Mouse (Mus musculus) midbrain, embryonic 12.5 days (tissue): Measurements from ENCODE around the gene Gtf3c3. TPM values are rescaled to one million over a fixed set of nuclear protein-coding genes. Genes with fewer than 3 reads are reported as not detected.

Experiments
- ATAC-seq: fragments of 200-750 bp; cut with Nextera tagmentation; 2 replicates; pipeline ENCODE4 v1.8.0; 2017; ENCODE audit warnings: low read depth, moderate TSS enrichment, moderate library complexity; ENCODE audit not compliant: low FRiP score
- H3K27ac ChIP-seq: fragments of 300-500 bp; sonication (generic); replicated peaks from 2 replicates; pipeline ENCODE4 v1.5.1; 2016; ENCODE audit warnings: mild to moderate bottlenecking
- H3K27me3 ChIP-seq: fragments of 300-500 bp; sonication (generic); 2 replicates; pipeline ENCODE4 v1.6.1; 2016; ENCODE audit warnings: mild to moderate bottlenecking
- H3K36me3 ChIP-seq: fragments of 300-500 bp; sonication (generic); 2 replicates; pipeline ENCODE4 v1.6.1; 2016
- H3K4me1 ChIP-seq: fragments of 300-500 bp; sonication (generic); 2 replicates; pipeline ENCODE4 v1.6.1; 2016
- H3K4me2 ChIP-seq: fragments of 300-500 bp; sonication (generic); replicated peaks from 2 replicates; pipeline ENCODE4 v1.6.1; 2016; ENCODE audit warnings: mild to moderate bottlenecking, moderate library complexity
- H3K4me3 ChIP-seq: fragments of 300-500 bp; sonication (generic); 2 replicates; pipeline ENCODE4 v1.5.1; 2016; ENCODE audit warnings: mild to moderate bottlenecking
- H3K9ac ChIP-seq: fragments of 300-500 bp; sonication (generic); replicated peaks from 2 replicates; pipeline ENCODE4 v1.6.1; 2016; ENCODE audit warnings: mild to moderate bottlenecking, moderate library complexity
- H3K9me3 ChIP-seq: fragments of 300-500 bp; sonication (generic); 2 replicates; pipeline ENCODE4 v1.6.1; 2016; ENCODE audit warnings: mild to moderate bottlenecking
- WGBS: fragments of 180-500 bp; shearing (Covaris S2); methylation state at CpG from one replicate; pipeline ENCODE4 v1.1.7; 2016; 5-methylcytosine and 5-hydroxymethylcytosine counted together
- polyA plus RNA-seq: library from polyadenylated mRNA; unstranded; fragments of >200 nt; fragmentation: Nextera tagmentation; extraction: Ambion mirVana; gene quantifications from 2 replicates; pipeline ENCODE4 v1.2.1, GENCODE M21; 2016

The Gtf3c3 gene
- 31.6 and 34.5 TPM in 2 replicates for polyA plus RNA-seq

GRCm38 (mm10) chr1:54438340-54439079 lies at the start of gene Gtf3c3:
TSS of gene Gtf3c3 (minus strand) at chr1:54438971.
- ATAC-seq, result peak; percentile 99
- WGBS, result 3% methylated on average over 39 of the region's 39 CpGs
- Histone ChIP-seq H3K36me3 (peaks cover 3% of the 10 kb centered on the region), H3K27ac (no peak within 1 kb of the TSS), H3K9me3 (no peaks in the 10 kb centered on the region), H3K9ac (peak within 1 kb of the TSS; percentile 72), H3K27me3 (no peaks in the 10 kb centered on the region), H3K4me3 (peak within 1 kb of the TSS; percentile 58), H3K4me2 (peak within 1 kb of the TSS; percentile 79), H3K4me1 (peaks cover 6% of the 10 kb centered on the region; the same call in 1 of the 2 replicates)

GRCm38 (mm10) chr1:54484744-54485420 lies 46.1 kb upstream of the Gtf3c3 start:
- peaks cover 42% of the 10 kb centered on the region for H3K36me3 ChIP-seq
- WGBS, result 66% methylated on average over 3 of the region's 3 CpGs
- H3K4me3 ChIP-seq, result no peak overlapping the region
- no peaks in the 10 kb centered on the region for H3K27me3 ChIP-seq
- H3K4me2 ChIP-seq, result no peak overlapping the region
- no peaks in the 10 kb centered on the region for H3K4me1 ChIP-seq
- no peak overlapping the region for H3K27ac ChIP-seq
- peak; percentile 86 for ATAC-seq
- H3K9ac ChIP-seq, result no peak overlapping the region
- no peaks in the 10 kb centered on the region for H3K9me3 ChIP-seq

- H3K36me3 ChIP-seq, result peaks cover 32% of the 10 kb centered on the region
- H3K27me3 ChIP-seq, result no peaks in the 10 kb centered on the region
- no peak overlapping the region for H3K4me3 ChIP-seq
- WGBS, result 93% methylated on average over 12 of the region's 12 CpGs
- H3K4me1 ChIP-seq, result no peaks in the 10 kb centered on the region
- no peak overlapping the region for H3K9ac ChIP-seq
- H3K4me2 ChIP-seq, result no peak overlapping the region
- H3K9me3 ChIP-seq, result no peaks in the 10 kb centered on the region
- no peak overlapping the region for H3K27ac ChIP-seq
- ATAC-seq, result no peak
Measured at GRCm38 (mm10) chr1:54480491-54480890, 41.7 kb upstream of the Gtf3c3 start.

GRCm38 (mm10) chr1:54468662-54469061 lies 29.9 kb upstream of the Gtf3c3 start:
- Histone ChIP-seq H3K4me2 (no peak overlapping the region), H3K27me3 (no peaks in the 10 kb centered on the region), H3K36me3 (no peaks in the 10 kb centered on the region), H3K27ac (no peak overlapping the region), H3K9ac (no peak overlapping the region), H3K9me3 (no peaks in the 10 kb centered on the region), H3K4me3 (no peak overlapping the region), H3K4me1 (no peaks in the 10 kb centered on the region)
- ATAC-seq, result no peak

GRCm38 (mm10) chr1:54467366-54467765 lies 28.6 kb upstream of the Gtf3c3 start:
- WGBS, result 94% methylated on average over 1 of the region's 1 CpGs
- Histone ChIP-seq H3K27me3 (no peaks in the 10 kb centered on the region), H3K4me2 (no peak overlapping the region), H3K9me3 (no peaks in the 10 kb centered on the region), H3K9ac (no peak overlapping the region), H3K4me1 (no peaks in the 10 kb centered on the region), H3K4me3 (no peak overlapping the region), H3K27ac (no peak overlapping the region), H3K36me3 (no peaks in the 10 kb centered on the region)
- no peak for ATAC-seq

- Histone ChIP-seq H3K4me3 (no peak overlapping the region), H3K9ac (no peak overlapping the region), H3K4me2 (no peak overlapping the region), H3K27me3 (no peaks in the 10 kb centered on the region), H3K27ac (no peak overlapping the region), H3K4me1 (no peaks in the 10 kb centered on the region), H3K36me3 (no peaks in the 10 kb centered on the region), H3K9me3 (no peaks in the 10 kb centered on the region)
- WGBS, result 85% methylated on average over 2 of the region's 2 CpGs
- ATAC-seq, result no peak
Measured at GRCm38 (mm10) chr1:54452116-54452515, 13.3 kb upstream of the Gtf3c3 start.

GRCm38 (mm10) chr1:54448833-54449232 lies 10.1 kb upstream of the Gtf3c3 start:
- no peak overlapping the region for H3K27ac ChIP-seq
- H3K9me3 ChIP-seq, result no peaks in the 10 kb centered on the region
- no peaks in the 10 kb centered on the region for H3K4me1 ChIP-seq
- no peak overlapping the region for H3K4me2 ChIP-seq
- ATAC-seq, result no peak
- H3K36me3 ChIP-seq, result no peaks in the 10 kb centered on the region
- 0 out of 2 replicates have a peak, but pooled peaks cover 6% of the 10 kb centered on the region for H3K27me3 ChIP-seq
- WGBS, result 92% methylated on average over 4 of the region's 4 CpGs
- H3K9ac ChIP-seq, result no peak overlapping the region
- no peak overlapping the region for H3K4me3 ChIP-seq

- 63% methylated on average over 7 of the region's 7 CpGs for WGBS
- Histone ChIP-seq H3K4me2 (no peak overlapping the region), H3K36me3 (no peaks in the 10 kb centered on the region), H3K27me3 (0 out of 2 replicates have a peak, but pooled peaks cover 6% of the 10 kb centered on the region), H3K27ac (no peak overlapping the region), H3K4me1 (no peaks in the 10 kb centered on the region), H3K4me3 (no peak overlapping the region), H3K9me3 (no peaks in the 10 kb centered on the region), H3K9ac (no peak overlapping the region)
- ATAC-seq, result no peak
Measured at GRCm38 (mm10) chr1:54443641-54444040, 4.9 kb upstream of the Gtf3c3 start.

- ATAC-seq, result peak; percentile 46; the same call in 1 of the 2 replicates
- no peak overlapping the region for H3K27ac ChIP-seq
- 50% methylated on average over 3 of the region's 3 CpGs for WGBS
Measured at GRCm38 (mm10) chr1:54439080-54439476, 307 bp upstream of the Gtf3c3 start.

GRCm38 (mm10) chr1:54422195-54422750 lies 16.5 kb downstream of the Gtf3c3 start:
- H3K9ac ChIP-seq, result no peak overlapping the region
- peaks cover 71% of the 10 kb centered on the region for H3K36me3 ChIP-seq
- H3K4me1 ChIP-seq, result no peaks in the 10 kb centered on the region
- H3K27ac ChIP-seq, result no peak overlapping the region
- no peak overlapping the region for H3K4me3 ChIP-seq
- H3K9me3 ChIP-seq, result no peaks in the 10 kb centered on the region
- ATAC-seq, result no peak
- no peak overlapping the region for H3K4me2 ChIP-seq
- H3K27me3 ChIP-seq, result no peaks in the 10 kb centered on the region
- WGBS, result 91% methylated on average over 4 of the region's 4 CpGs

More at GRCm38 (mm10) chr1:54439080-54439476, 307 bp upstream of the Gtf3c3 start:
- no peaks in the 10 kb centered on the region for H3K27me3 ChIP-seq
- no peaks in the 10 kb centered on the region for H3K36me3 ChIP-seq
- H3K4me3 ChIP-seq, result peak overlapping the region; percentile 58
- H3K9me3 ChIP-seq, result no peaks in the 10 kb centered on the region
- H3K9ac ChIP-seq, result peak overlapping the region; percentile 72; the same call in 1 of the 2 replicates
- H3K4me1 ChIP-seq, result peaks cover 6% of the 10 kb centered on the region; the same call in 1 of the 2 replicates
- H3K4me2 ChIP-seq, result peak overlapping the region; percentile 79

GRCm38 (mm10) chr1:54421670-54422069 lies 17.1 kb downstream of the Gtf3c3 start:
- Histone ChIP-seq H3K27ac (no peak overlapping the region), H3K9ac (no peak overlapping the region), H3K9me3 (no peaks in the 10 kb centered on the region), H3K27me3 (no peaks in the 10 kb centered on the region), H3K4me2 (no peak overlapping the region), H3K4me1 (no peaks in the 10 kb centered on the region), H3K36me3 (peaks cover 69% of the 10 kb centered on the region), H3K4me3 (no peak overlapping the region)
- 97% methylated on average over 3 of the region's 3 CpGs for WGBS
- no peak for ATAC-seq

GRCm38 (mm10) chr1:54402736-54403135 lies 36.0 kb downstream of the Gtf3c3 start:
- H3K4me1 ChIP-seq, result no peaks in the 10 kb centered on the region
- H3K9ac ChIP-seq, result no peak overlapping the region
- no peak overlapping the region for H3K27ac ChIP-seq
- H3K4me3 ChIP-seq, result no peak overlapping the region
- H3K4me2 ChIP-seq, result no peak overlapping the region
- peaks cover 64% of the 10 kb centered on the region for H3K36me3 ChIP-seq
- no peaks in the 10 kb centered on the region for H3K9me3 ChIP-seq
- no peaks in the 10 kb centered on the region for H3K27me3 ChIP-seq
- ATAC-seq, result no peak
